In the genomic region with DNA sequence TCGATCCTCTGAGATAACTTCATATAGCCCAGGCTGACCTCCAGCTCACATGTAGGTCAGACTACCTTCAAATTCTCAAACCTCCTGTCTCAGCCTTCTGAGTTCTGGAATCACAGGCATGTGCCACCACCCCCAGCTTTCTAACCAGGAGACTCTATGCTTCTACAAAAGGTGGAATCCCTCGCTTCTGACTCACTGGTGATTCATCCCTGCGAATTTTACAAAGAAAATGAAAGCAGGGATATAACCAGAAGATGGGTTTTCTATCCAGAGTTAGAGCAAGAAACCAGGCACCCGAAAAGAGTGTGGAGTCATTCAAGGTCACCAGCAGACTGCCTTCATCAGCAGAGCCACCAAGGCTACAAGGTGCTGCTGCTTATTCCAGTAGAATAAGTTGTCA, we compare ENCODE assay signal across 12 mouse cellular contexts. TPM values are rescaled to one million over a fixed set of nuclear protein-coding genes. Genes with fewer than 3 reads are reported as not detected.
A peak's percentile ranks its signal among the peaks of the same experiment; 100 is the strongest.
DNase-seq lines count a peak whose midpoint lies in the region; ATAC-seq lines count a peak whose summit lies in the region.
"Had no signal": no experiment of that assay in that cellular context is flagged by ENCODE, and none has a peak within 500 bp of the region (broad histone marks: within the 10 kb centered on the region; RNA-seq: fewer than 3 reads in every experiment).

No protein-coding gene starts in this region.

- DNase-seq in left cerebral cortex, adult 18-20 months (ENCODE audit: low spot score in 2 of 2), result peak; percentile 59 to 70
- no peak for DNase-seq in left cerebral cortex, postnatal 4 days
- peak; percentile 72 for DNase-seq in NIH3T3 (ENCODE audit: low read depth)
- peak; percentile 91 for DNase-seq in brain, adult 2 months (ENCODE audit: low read depth, low spot score)
- DNase-seq in telencephalon, adult 2 months (ENCODE audit: low read depth, low spot score), result peak; percentile 72
- DNase-seq in lung, adult 18-20 months, result no peak
- DNase-seq: cerebellum, postnatal 36 days; lung, embryonic 14.5 days had no signal

- no peak for ATAC-seq in activated CD4-positive, CD25-positive, alpha-beta regulatory T cell, adult 4 months
- ATAC-seq: forebrain, embryonic 13.5 days; inflammation-experienced regulatory T-cells, adult 6 months; midbrain, embryonic 16.5 days had no signal

- intact Hi-C loops in left cerebral cortex, postnatal 4 days (cut with DNase I), result no loop called here

RNA-seq across cellular contexts. Expression of a gene that starts 49.4 kb away (rescaled TPM):
- total RNA-seq in left cerebral cortex, adult 18-20 months (2021), result 100 to 1,000 TPM; 153 to 167 TPM
- total RNA-seq in left cerebral cortex, postnatal 4 days (2021), result 10 to 100 TPM; 44.2 to 46.4 TPM
- polyA plus RNA-seq in activated CD4-positive, CD25-positive, alpha-beta regulatory T cell, adult 4 months (2017; shearing (Covaris generic)), result 1 to 10 TPM; 1.7 to 2.8 TPM

Comparison
In these comparisons a context has a peak if more than half of its experiments do, and no peak if none do; other contexts are left out.
1. DNase-seq: peak in left cerebral cortex, adult 18-20 months (2 of 2), NIH3T3 (single experiment), brain, adult 2 months (single experiment) and telencephalon, adult 2 months (single experiment); none in left cerebral cortex, postnatal 4 days (single experiment) and lung, adult 18-20 months (0 of 2).